Mouse (Mus musculus): ENCODE measurements at regions not wholly inside any gene's neighbourhood (a gene's known extent, or its start where the extent isn't known, plus 50 kb on each side); places are given as distances from the start of the nearest gene placed in this dataset.

- no peak overlapping the region for H3K4me2 ChIP-seq (ENCODE audit: insufficient read depth, low read depth, poor library complexity, severe bottlenecking)
- H3K36me3 ChIP-seq (replicated peaks in 1 of 2; ENCODE audit: control insufficient read depth in 1 of 2, insufficient read depth in 1 of 2, low read length in 1 of 2) = no peaks in the 10 kb centered on the region
- H3K4me1 ChIP-seq (ENCODE audit: control insufficient read depth in 1 of 2, insufficient read depth in 2 of 2) = no peaks in the 10 kb centered on the region
- dilution Hi-C loops (cut with MboI; ENCODE audit: extremely low pct_ligation_motif_present, extremely low pct_unique_long_range_greater_than_20kb, low sequenced_read_pairs) (no loop called here), in situ Hi-C loops (cut with MboI; ENCODE audit: low pct_ligation_motif_present, low pct_unique_long_range_greater_than_20kb, low sequenced_read_pairs) (no loop called here)
- TF ChIP-seq GABPA (IDR thresholded peaks at IDR 0.05; ENCODE audit: insufficient replicate concordance, low read depth, low read length) (no peak), POLR2AphosphoS2 (IDR thresholded peaks at IDR 0.05; ENCODE audit: low read depth, low read length) (no peak), USF2 (conservative IDR thresholded peaks at IDR 0.05; ENCODE audit: low read depth, low read length) (no peak)
- no peak overlapping the region for H3K9ac ChIP-seq (ENCODE audit: insufficient read depth, low read depth)
- H3K27ac ChIP-seq (ENCODE audit: insufficient read depth, low read depth) = no peak overlapping the region
- H3K27me3 ChIP-seq (replicated peaks) = no peaks in the 10 kb centered on the region
- no peaks in the 10 kb centered on the region for H3K79me2 ChIP-seq (replicated peaks; ENCODE audit: control insufficient read depth, extremely low read depth, insufficient read depth, poor library complexity, severe bottlenecking)
- H3K9me3 ChIP-seq (replicated peaks; ENCODE audit: low read length) = peaks cover 3% of the 10 kb centered on the region
- no peak for DNase-seq (ENCODE audit: extremely low read depth)
- no peak overlapping the region for H3K4me3 ChIP-seq (replicated peaks in 1 of 3; ENCODE audit: low read depth in 2 of 3, low read length in 2 of 3, poor library complexity in 1 of 3)
Observed at GRCm38 (mm10) chr3:119653007-119653565, 131.2 kb downstream of the Ptbp2 start.

GRCm38 (mm10) chr3:119638633-119639032 is 145.6 kb downstream of the Ptbp2 start:
- Histone ChIP-seq H3K27me3 (replicated peaks) (no peaks in the 10 kb centered on the region), H3K4me2 (ENCODE audit: insufficient read depth, low read depth, poor library complexity, severe bottlenecking) (no peak overlapping the region), H3K4me3 (replicated peaks in 1 of 3; ENCODE audit: low read depth in 2 of 3, low read length in 2 of 3, poor library complexity in 1 of 3) (no peak overlapping the region), H3K9me3 (replicated peaks; ENCODE audit: low read length) (peaks cover 38% of the 10 kb centered on the region), H3K9ac (ENCODE audit: insufficient read depth, low read depth) (no peak overlapping the region), H3K27ac (ENCODE audit: insufficient read depth, low read depth) (no peak overlapping the region), H3K79me2 (replicated peaks; ENCODE audit: control insufficient read depth, extremely low read depth, insufficient read depth, poor library complexity, severe bottlenecking) (no peaks in the 10 kb centered on the region), H3K36me3 (replicated peaks in 1 of 2; ENCODE audit: control insufficient read depth in 1 of 2, insufficient read depth in 1 of 2, low read length in 1 of 2) (no peaks in the 10 kb centered on the region), H3K4me1 (ENCODE audit: control insufficient read depth in 1 of 2, insufficient read depth in 2 of 2) (no peaks in the 10 kb centered on the region)
- TF ChIP-seq MAFK (IDR thresholded peaks at IDR 0.05; ENCODE audit: insufficient replicate concordance, low read length) (no peak), TCF12 (IDR thresholded peaks at IDR 0.05; ENCODE audit: low read depth, low read length) (no peak), TBP (conservative IDR thresholded peaks at IDR 0.05; ENCODE audit: low read depth, low read length) (no peak), SMC3 (IDR thresholded peaks at IDR 0.05; ENCODE audit: low read depth, low read length) (peak; percentile 40), PAX5 (IDR thresholded peaks at IDR 0.05; ENCODE audit: low read length) (no peak), CTCF (conservative IDR thresholded peaks at IDR 0.05 in 1 of 2, IDR thresholded peaks at IDR 0.05 in 1 of 2; ENCODE audit: low read depth in 2 of 2, low read length in 2 of 2) (peak in 1 of 2 experiments; percentile 59; a peak in 2 of 4 replicates), GABPA (IDR thresholded peaks at IDR 0.05; ENCODE audit: insufficient replicate concordance, low read depth, low read length) (no peak), E2F4 (IDR thresholded peaks at IDR 0.05; ENCODE audit: insufficient replicate concordance, low read depth, low read length) (no peak), ETS1 (conservative IDR thresholded peaks at IDR 0.05; ENCODE audit: low read depth, low read length) (no peak), JUND (conservative IDR thresholded peaks at IDR 0.05; ENCODE audit: low read depth, low read length) (no peak), ZNF384 (IDR thresholded peaks at IDR 0.05; ENCODE audit: low read depth, low read length) (no peak), NELFE (IDR thresholded peaks at IDR 0.05; ENCODE audit: low read depth, low read length) (no peak)
- in situ Hi-C loops (cut with MboI; ENCODE audit: low pct_ligation_motif_present, low pct_unique_long_range_greater_than_20kb, low sequenced_read_pairs) (no loop called here), dilution Hi-C loops (cut with MboI; ENCODE audit: extremely low pct_ligation_motif_present, extremely low pct_unique_long_range_greater_than_20kb, low sequenced_read_pairs) (no loop called here)
- DNase-seq (ENCODE audit: extremely low read depth) = no peak

GRCm38 (mm10) chr3:119635641-119636040 is 148.6 kb downstream of the Ptbp2 start:
- Histone ChIP-seq H3K36me3 (replicated peaks in 1 of 2; ENCODE audit: control insufficient read depth in 1 of 2, insufficient read depth in 1 of 2, low read length in 1 of 2) (no peaks in the 10 kb centered on the region), H3K4me2 (ENCODE audit: insufficient read depth, low read depth, poor library complexity, severe bottlenecking) (no peak overlapping the region), H3K4me1 (ENCODE audit: control insufficient read depth in 1 of 2, insufficient read depth in 2 of 2) (no peaks in the 10 kb centered on the region), H3K79me2 (replicated peaks; ENCODE audit: control insufficient read depth, extremely low read depth, insufficient read depth, poor library complexity, severe bottlenecking) (no peaks in the 10 kb centered on the region), H3K9me3 (replicated peaks; ENCODE audit: low read length) (peaks cover 35% of the 10 kb centered on the region), H3K27ac (ENCODE audit: insufficient read depth, low read depth) (no peak overlapping the region), H3K4me3 (replicated peaks in 1 of 3; ENCODE audit: low read depth in 2 of 3, low read length in 2 of 3, poor library complexity in 1 of 3) (no peak overlapping the region), H3K9ac (ENCODE audit: insufficient read depth, low read depth) (no peak overlapping the region), H3K27me3 (replicated peaks) (no peaks in the 10 kb centered on the region)
- no peak for DNase-seq (ENCODE audit: extremely low read depth)
- TF ChIP-seq NRF1 (IDR thresholded peaks at IDR 0.05; ENCODE audit: low read depth, low read length) (no peak), TBP (conservative IDR thresholded peaks at IDR 0.05; ENCODE audit: low read depth, low read length) (no peak), EP300 (IDR thresholded peaks at IDR 0.05; ENCODE audit: low read length) (no peak), CTCF (conservative IDR thresholded peaks at IDR 0.05 in 1 of 2, IDR thresholded peaks at IDR 0.05 in 1 of 2; ENCODE audit: low read depth in 2 of 2, low read length in 2 of 2) (no peak), ZC3H11A (IDR thresholded peaks at IDR 0.05; ENCODE audit: low read depth, low read length) (no peak), RAD21 (IDR thresholded peaks at IDR 0.05; ENCODE audit: low read depth, low read length) (no peak), POLR2A (IDR thresholded peaks at IDR 0.05; ENCODE audit: low read depth, low read length) (no peak), TCF12 (IDR thresholded peaks at IDR 0.05; ENCODE audit: low read depth, low read length) (no peak), PAX5 (IDR thresholded peaks at IDR 0.05; ENCODE audit: low read length) (no peak), RCOR1 (conservative IDR thresholded peaks at IDR 0.05; ENCODE audit: low read depth, low read length) (no peak), ETS1 (conservative IDR thresholded peaks at IDR 0.05; ENCODE audit: low read depth, low read length) (no peak), SIN3A (IDR thresholded peaks at IDR 0.05; ENCODE audit: low read length) (no peak), JUN (IDR thresholded peaks at IDR 0.05; ENCODE audit: insufficient read depth, low read depth, low read length) (no peak), E2F4 (IDR thresholded peaks at IDR 0.05; ENCODE audit: insufficient replicate concordance, low read depth, low read length) (no peak), ZNF384 (IDR thresholded peaks at IDR 0.05; ENCODE audit: low read depth, low read length) (no peak)
- in situ Hi-C loops (cut with MboI; ENCODE audit: low pct_ligation_motif_present, low pct_unique_long_range_greater_than_20kb, low sequenced_read_pairs) = no loop called here
- dilution Hi-C loops (cut with MboI; ENCODE audit: extremely low pct_ligation_motif_present, extremely low pct_unique_long_range_greater_than_20kb, low sequenced_read_pairs) = no loop called here
